Mouse (Mus musculus) limb, embryonic 14.5 days (tissue): Measurements from ENCODE around the gene Srp68. TPM values are rescaled to one million over a fixed set of nuclear protein-coding genes. Genes with fewer than 3 reads are reported as not detected.

ENCODE experiments used
- ATAC-seq: fragments of 200-750 bp; cut with Nextera tagmentation; 2 replicates; pipeline ENCODE4 v1.8.0; 2017; ENCODE audit warnings: low read depth, moderate number of reproducible peaks, moderate TSS enrichment; ENCODE audit not compliant: low FRiP score
- DNase-seq: peaks from one replicate; pipeline ENCODE4 v3.0.0-alpha.2; 2015; ENCODE audit warnings: low spot score
- H3K27ac ChIP-seq: fragments of 300-500 bp; sonication (generic); replicated peaks from 2 replicates; pipeline ENCODE4 v1.5.1; 2014; ENCODE audit warnings: low read depth, mild to moderate bottlenecking, low read length, moderate library complexity, mixed read lengths
- H3K27me3 ChIP-seq: fragments of 300-500 bp; sonication (generic); 2 replicates; pipeline ENCODE4 v1.6.1; 2014; ENCODE audit warnings: low read length, mixed read lengths; ENCODE audit not compliant: control insufficient read depth, insufficient read depth
- H3K36me3 ChIP-seq: fragments of 300-500 bp; sonication (generic); 2 replicates; pipeline ENCODE4 v1.6.1; 2014; ENCODE audit warnings: mild to moderate bottlenecking, low read length, moderate library complexity, mixed read lengths; ENCODE audit not compliant: control insufficient read depth, insufficient read depth
- H3K4me1 ChIP-seq: fragments of 300-500 bp; sonication (generic); 2 replicates; pipeline ENCODE4 v1.6.1; 2014; ENCODE audit warnings: antibody characterized with exemption, low read length, mixed read lengths; ENCODE audit not compliant: control insufficient read depth, insufficient read depth
- H3K4me2 ChIP-seq: fragments of 300-500 bp; sonication (generic); replicated peaks from 2 replicates; pipeline ENCODE4 v1.6.1; 2014; ENCODE audit warnings: low read depth, mild to moderate bottlenecking, low read length, moderate library complexity; ENCODE audit not compliant: severe bottlenecking
- H3K4me3 ChIP-seq: fragments of 300-500 bp; sonication (generic); replicated peaks from 2 replicates; pipeline ENCODE4 v1.5.1; 2014; ENCODE audit warnings: low read length
- H3K9ac ChIP-seq: fragments of 300-500 bp; sonication (generic); 2 replicates; pipeline ENCODE4 v1.6.1; 2014; ENCODE audit warnings: mild to moderate bottlenecking, low read depth, low read length, moderate library complexity; ENCODE audit not compliant: severe bottlenecking
- H3K9me3 ChIP-seq: fragments of 300-500 bp; sonication (generic); 2 replicates; pipeline ENCODE4 v1.6.1; 2016; ENCODE audit warnings: low read length; ENCODE audit not compliant: control insufficient read depth
- POLR2A ChIP-seq: fragments of 200-500 bp; IDR thresholded peaks from 2 replicates; pipeline ENCODE4 v1.8.0; 2012; ENCODE audit warnings: inconsistent platforms, mild to moderate bottlenecking, moderate library complexity, borderline replicate concordance; ENCODE audit not compliant: insufficient read depth, insufficient read length; ENCODE audit errors: extremely low read depth
- WGBS: fragments of 180-500 bp; shearing (Covaris S2); extraction: QIAGEN DNeasy Blood & Tissue Kit; methylation state at CpG from one replicate; pipeline ENCODE4 v1.1.7; 2014; 5-methylcytosine and 5-hydroxymethylcytosine counted together
- polyA plus RNA-seq, 2 experiments: library from polyadenylated mRNA; depleted of rRNA in 1 of 2; stranded (reverse) in 1 of 2; unstranded in 1 of 2; fragments of >200 nt; fragmentation: Nextera tagmentation in 1 of 2; extraction: Ambion mirVana in 1 of 2; gene quantifications; 2 replicates each; pipeline versions ENCODE4 v1.2.1 to v1.2.3; 2012 to 2014

Gene Srp68
- polyA plus RNA-seq, 2 experiments: 94.9 to 111 TPM

- Histone ChIP-seq H3K9me3 (no peaks in the 10 kb centered on the region), H3K27me3 (no peaks in the 10 kb centered on the region), H3K36me3 (peaks cover 91% of the 10 kb centered on the region), H3K4me1 (no peaks in the 10 kb centered on the region), H3K4me2 (no peak overlapping the region), H3K27ac (no peak overlapping the region), H3K4me3 (no peak overlapping the region), H3K9ac (no peak overlapping the region)
- no peak for TF ChIP-seq POLR2A
- DNase-seq (no peak), ATAC-seq (no peak)
- WGBS: 91% methylated on average over 12 of the region's 13 CpGs
Measured at GRCm38 (mm10) chr11:116292401-116292800, 18.4 kb upstream of the Srp68 start.

DNA sequence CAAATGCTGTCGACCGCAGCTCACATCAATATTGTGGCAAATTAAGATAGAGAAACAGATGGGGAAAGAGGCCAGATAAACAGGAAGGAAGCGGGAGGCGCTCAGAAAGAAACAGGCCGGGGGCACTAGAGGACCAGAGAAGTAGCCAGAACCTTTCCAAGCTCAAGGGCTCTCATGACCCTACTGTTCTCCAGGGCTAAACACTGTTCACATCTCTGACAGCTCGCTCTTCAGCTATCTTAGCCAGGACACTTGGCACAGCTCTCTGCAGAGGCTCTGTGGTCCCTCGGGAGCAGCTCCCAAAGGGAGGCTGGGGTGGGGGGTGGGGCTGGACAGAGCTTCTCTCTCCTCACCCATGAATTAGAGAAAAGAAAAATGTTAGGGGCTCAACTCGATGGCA, 16.5 kb upstream of the Srp68 start:
- ATAC-seq: no peak
- no peak for TF ChIP-seq POLR2A
- no peaks in the 10 kb centered on the region for H3K27me3 ChIP-seq
- H3K27ac ChIP-seq: no peak overlapping the region
- no peaks in the 10 kb centered on the region for H3K4me1 ChIP-seq
- H3K9me3 ChIP-seq: no peaks in the 10 kb centered on the region
- WGBS: 66% methylated on average over 8 of the region's 8 CpGs
- no peak overlapping the region for H3K4me2 ChIP-seq
- DNase-seq: no peak
- H3K9ac ChIP-seq: no peak overlapping the region
- peaks cover 77% of the 10 kb centered on the region for H3K36me3 ChIP-seq
- H3K4me3 ChIP-seq: no peak overlapping the region

DNA sequence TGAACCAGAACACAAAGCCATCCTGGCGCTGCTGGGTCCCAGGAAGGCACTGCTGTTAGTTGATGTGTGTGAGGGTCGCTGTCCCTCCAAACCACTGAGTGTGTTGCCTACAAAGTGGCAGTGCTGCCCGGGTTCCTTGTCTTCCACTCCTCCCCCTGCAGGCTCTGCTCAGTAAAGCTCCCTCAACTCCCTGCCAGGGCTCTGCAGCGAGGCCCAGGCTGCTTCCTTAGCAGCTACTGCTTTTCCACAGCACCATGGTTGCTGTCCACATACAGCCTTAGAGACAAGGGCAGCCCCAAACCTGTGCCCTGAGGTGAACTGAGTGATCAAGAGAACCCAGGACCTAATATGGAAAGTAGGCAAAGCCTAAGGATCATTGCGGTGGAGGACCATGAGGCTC, 13.3 kb upstream of the Srp68 start:
- peaks cover 50% of the 10 kb centered on the region for H3K36me3 ChIP-seq
- no peak overlapping the region for H3K4me3 ChIP-seq
- peaks cover 28% of the 10 kb centered on the region for H3K27me3 ChIP-seq
- no peak for TF ChIP-seq POLR2A
- H3K9ac ChIP-seq: no peak overlapping the region
- 79% methylated on average over 5 of the region's 5 CpGs for WGBS
- ATAC-seq (no peak), DNase-seq (no peak)
- H3K27ac ChIP-seq: no peak overlapping the region
- no peak overlapping the region for H3K4me2 ChIP-seq
- no peaks in the 10 kb centered on the region for H3K4me1 ChIP-seq
- no peaks in the 10 kb centered on the region for H3K9me3 ChIP-seq

GRCm38 (mm10) chr11:116285770-116286191, 11.8 kb upstream of the Srp68 start:
- TF ChIP-seq POLR2A: no peak
- Histone ChIP-seq H3K4me3 (no peak overlapping the region), H3K36me3 (peaks cover 35% of the 10 kb centered on the region), H3K4me2 (no peak overlapping the region), H3K9me3 (no peaks in the 10 kb centered on the region), H3K27ac (no peak overlapping the region), H3K9ac (no peak overlapping the region), H3K27me3 (peaks cover 43% of the 10 kb centered on the region), H3K4me1 (peaks cover 7% of the 10 kb centered on the region)
- 71% methylated on average over 7 of the region's 7 CpGs for WGBS
- ATAC-seq: peak; percentile 72
- DNase-seq: peak; percentile 55

- Histone ChIP-seq H3K4me1 (peaks cover 7% of the 10 kb centered on the region), H3K9ac (no peak overlapping the region), H3K27me3 (peaks cover 55% of the 10 kb centered on the region), H3K4me3 (no peak overlapping the region), H3K36me3 (peaks cover 17% of the 10 kb centered on the region), H3K4me2 (no peak overlapping the region), H3K27ac (no peak overlapping the region), H3K9me3 (no peaks in the 10 kb centered on the region)
- DNase-seq: no peak
- no peak for ATAC-seq
- 40% methylated on average over 6 of the region's 6 CpGs for WGBS
- TF ChIP-seq POLR2A: no peak
Measured at GRCm38 (mm10) chr11:116283982-116284381, 10.0 kb upstream of the Srp68 start.

DNA sequence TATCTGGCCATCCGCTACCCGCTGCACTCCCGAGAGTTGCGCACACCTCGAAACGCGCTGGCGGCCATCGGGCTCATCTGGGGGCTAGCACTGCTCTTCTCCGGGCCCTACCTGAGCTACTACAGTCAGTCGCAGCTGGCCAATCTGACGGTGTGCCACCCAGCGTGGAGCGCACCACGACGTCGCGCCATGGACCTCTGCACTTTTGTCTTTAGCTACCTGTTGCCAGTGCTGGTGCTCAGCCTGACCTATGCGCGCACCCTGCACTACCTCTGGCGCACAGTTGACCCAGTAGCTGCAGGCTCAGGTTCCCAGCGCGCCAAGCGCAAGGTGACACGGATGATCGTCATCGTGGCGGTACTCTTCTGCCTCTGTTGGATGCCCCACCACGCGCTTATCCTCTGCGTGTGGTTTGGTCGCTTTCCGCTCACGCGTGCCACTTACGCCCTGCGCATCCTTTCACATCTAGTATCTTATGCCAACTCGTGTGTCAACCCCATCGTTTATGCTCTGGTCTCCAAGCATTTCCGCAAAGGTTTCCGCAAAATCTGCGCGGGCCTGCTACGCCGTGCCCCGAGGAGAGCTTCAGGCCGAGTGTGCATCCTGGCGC, 9.0 kb upstream of the Srp68 start:
- no peak for ATAC-seq
- TF ChIP-seq POLR2A: no peak
- Histone ChIP-seq H3K4me1 (peaks cover 7% of the 10 kb centered on the region), H3K9ac (no peak overlapping the region), H3K4me3 (no peak overlapping the region), H3K36me3 (peaks cover 8% of the 10 kb centered on the region), H3K4me2 (no peak overlapping the region), H3K27ac (no peak overlapping the region), H3K27me3 (peaks cover 55% of the 10 kb centered on the region), H3K9me3 (no peaks in the 10 kb centered on the region)
- DNase-seq: no peak
- 9% methylated on average over 48 of the region's 48 CpGs for WGBS
